Mouse (Mus musculus) macrophage (primary cell): ENCODE results near the gene Speer3. TPM values are rescaled to one million over a fixed set of nuclear protein-coding genes. Genes with fewer than 3 reads are reported as not detected.
"Not testable (repeated sequence)": the region's sequence is repeated elsewhere in the genome, so short reads cannot be mapped to it uniquely, and the experiment has no call there.

ENCODE experiments used
- H3K27ac ChIP-seq: fragments of 350-480 bp; formaldehyde crosslinking; 2 replicates; pipeline ENCODE4 v1.9.0; 2021
- H3K36me3 ChIP-seq: fragments of 350-480 bp; formaldehyde crosslinking; 2 replicates; pipeline ENCODE4 v1.9.0; 2021; ENCODE audit errors: inconsistent target
- H3K4me3 ChIP-seq: fragments of 350-480 bp; formaldehyde crosslinking; 2 replicates; pipeline ENCODE4 v1.9.0; 2021; ENCODE audit errors: inconsistent target
- H3K79me2 ChIP-seq: fragments of 350-480 bp; formaldehyde crosslinking; 2 replicates; pipeline ENCODE4 v1.9.0; 2021; ENCODE audit errors: inconsistent target
- WGBS: methylation state at CpG from one replicate; pipeline ENCODE4 v1.1.7; 2026; ENCODE audit warnings: inconsistent platforms; ENCODE audit not compliant: missing documents; 5-methylcytosine and 5-hydroxymethylcytosine counted together
- polyA plus RNA-seq: library from polyadenylated mRNA; stranded (reverse); fragments of 250-400 nt; gene quantifications from 3 replicates; pipeline ENCODE4 v1.2.4, GENCODE M21; 2018; ENCODE audit warnings: inconsistent platforms
- total RNA-seq, 78 experiments: library from RNA; depleted of rRNA; stranded (reverse); fragments of 250-400 nt; gene quantifications; 1 replicate in 9 of 78; 2 replicates in 24 of 78; 3 replicates in 43 of 78; 4 replicates in 2 of 78; pipeline ENCODE4 v1.2.4; 2018; ENCODE audit warnings: inconsistent platforms in 56 of 78

Gene Speer3
- not detected for total RNA-seq (2018; cell fraction: chromatin; rRNA removed)
- total RNA-seq (2018; cell fraction: cytosol; rRNA removed), result not detected
- not detected for total RNA-seq (2018; cell fraction: nucleus; rRNA removed)
- polyA plus RNA-seq, result not detected in 3 replicates

DNA sequence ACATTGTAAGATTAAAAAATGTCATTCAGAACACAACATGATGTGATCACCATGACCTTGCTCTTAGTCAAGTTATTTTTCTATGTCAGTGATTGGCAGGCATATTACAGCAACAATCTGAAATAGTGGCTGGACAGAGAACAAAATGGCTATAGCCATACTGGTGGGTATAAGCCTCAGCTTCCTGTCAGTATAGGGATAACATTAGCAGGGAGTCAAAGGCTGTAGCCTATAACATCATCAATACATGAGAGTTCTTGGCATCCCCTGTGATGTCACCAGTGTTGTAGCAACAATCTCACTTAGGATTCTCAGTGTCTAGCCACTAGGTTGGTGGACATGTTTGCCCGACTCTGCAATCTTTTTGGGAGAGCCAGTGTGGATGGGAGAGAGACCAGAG, at the start of gene Speer3:
Gene Speer3, plus strand, starts transcription at position 301 of the 400 bp plus-strand sequence.
- Histone ChIP-seq H3K79me2 (no peaks in the 10 kb centered on the region), H3K27ac (no peak within 1 kb of the TSS), H3K4me3 (no peak within 1 kb of the TSS), H3K36me3 (no peaks in the 10 kb centered on the region)
- 100% methylated on average over 1 of the region's 1 CpGs for WGBS

- not testable (repeated sequence) for H3K4me3 ChIP-seq
Measured at GRCm38 (mm10) chr5:13810496-13810895, 19.1 kb downstream of the Speer3 start.

DNA sequence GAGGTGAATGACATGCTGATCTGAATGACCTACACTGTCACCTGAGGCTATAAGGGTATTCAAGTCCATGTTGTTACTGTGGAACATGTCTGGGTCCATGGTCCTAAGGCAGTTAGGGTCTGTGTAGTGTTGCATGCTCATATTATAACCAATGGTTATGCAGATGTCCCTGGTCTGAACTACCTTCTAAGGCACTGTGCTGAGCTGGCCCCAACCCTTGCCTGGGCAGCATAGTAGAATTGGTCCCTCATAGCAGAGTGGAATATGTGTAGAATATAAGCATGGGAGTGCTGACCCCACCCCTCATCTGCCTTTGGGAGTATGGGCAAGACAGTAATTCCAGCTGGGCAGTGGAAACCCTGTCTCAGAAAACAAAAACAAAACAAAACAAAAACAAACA, 33.7 kb downstream of the Speer3 start:
- H3K27ac ChIP-seq, result no peak overlapping the region
- H3K36me3 ChIP-seq, result no peaks in the 10 kb centered on the region
- no peaks in the 10 kb centered on the region for H3K79me2 ChIP-seq
- H3K4me3 ChIP-seq, result no peak overlapping the region

More at GRCm38 (mm10) chr5:13810496-13810895, 19.1 kb downstream of the Speer3 start:
- WGBS, result 54% methylated on average over 2 of the region's 2 CpGs
- H3K79me2 ChIP-seq, H3K27ac ChIP-seq, H3K36me3 ChIP-seq: not testable (repeated sequence)

DNA sequence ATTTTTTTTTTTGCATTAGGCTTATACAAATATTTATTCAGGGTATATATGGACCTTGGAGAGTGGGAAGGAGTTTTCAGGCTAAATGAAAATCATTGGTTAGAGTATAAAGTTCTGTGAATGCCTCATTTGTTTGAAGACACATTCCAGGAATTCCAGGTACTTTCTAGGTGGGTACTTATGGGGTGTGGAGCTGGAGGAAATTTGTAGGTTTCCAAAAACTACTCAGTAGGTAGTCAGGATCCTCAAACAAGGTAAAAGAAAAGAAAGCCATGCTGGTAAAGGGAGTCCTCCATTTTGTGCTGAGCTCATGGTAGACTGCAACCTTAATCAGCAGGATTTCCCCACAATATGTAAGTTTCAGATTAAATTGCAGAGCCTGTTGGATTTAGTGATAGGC, 35.3 kb downstream of the Speer3 start:
- no peaks in the 10 kb centered on the region for H3K36me3 ChIP-seq
- H3K27ac ChIP-seq, result no peak overlapping the region
- H3K4me3 ChIP-seq, result no peak overlapping the region
- H3K79me2 ChIP-seq, result no peaks in the 10 kb centered on the region

GRCm38 (mm10) chr5:13844317-13844716, 52.9 kb downstream of the Speer3 start:
- Histone ChIP-seq H3K79me2 (no peaks in the 10 kb centered on the region), H3K27ac (no peak overlapping the region), H3K36me3 (no peaks in the 10 kb centered on the region), H3K4me3 (no peak overlapping the region)

Other genes starting within 250 kb of the Speer3 start
- not detected in 3 replicates for gene Sema3e, start 233.7 kb downstream of the Speer3 start, polyA plus RNA-seq